Mouse (Mus musculus): ENCODE results near the gene Map3k10.
A peak's percentile ranks its signal among the peaks of the same experiment; 100 is the strongest.

Map3k10 gene

GRCm38 (mm10) chr7:27608130-27608529 is 66.3 kb downstream of the Map3k10 start:
- no peak for DNase-seq

GRCm38 (mm10) chr7:27607580-27607979 is 66.8 kb downstream of the Map3k10 start:
- peak; percentile 70 for DNase-seq

- DNase-seq, result no peak
Observed at GRCm38 (mm10) chr7:27606481-27607254, 67.7 kb downstream of the Map3k10 start.
